Mouse (Mus musculus) testis, adult 2 months (tissue): ENCODE data around the gene Man1a. TPM values are rescaled to one million over a fixed set of nuclear protein-coding genes. Genes with fewer than 3 reads are reported as not detected.

Experiments used
- H3K27ac ChIP-seq: fragments of 200-500 bp; 2 replicates; pipeline ENCODE4 v1.5.1; 2012; ENCODE audit warnings: low read depth, low read length; ENCODE audit not compliant: control insufficient read depth, insufficient read depth
- H3K27me3 ChIP-seq: fragments of 200-500 bp; 2 replicates; pipeline ENCODE4 v1.6.1; 2012; ENCODE audit warnings: mild to moderate bottlenecking, low read length, moderate library complexity; ENCODE audit not compliant: control insufficient read depth, insufficient read depth
- H3K36me3 ChIP-seq: fragments of 200-500 bp; 2 replicates; pipeline ENCODE4 v1.6.1; 2012; ENCODE audit warnings: mild to moderate bottlenecking, low read length; ENCODE audit not compliant: control insufficient read depth, insufficient read depth
- H3K4me1 ChIP-seq: fragments of 200-500 bp; 2 replicates; pipeline ENCODE4 v1.6.1; 2012; ENCODE audit warnings: low read length; ENCODE audit not compliant: control insufficient read depth, insufficient read depth
- H3K4me3 ChIP-seq: fragments of 200-500 bp; 2 replicates; pipeline ENCODE4 v1.5.1; 2012; ENCODE audit warnings: low read depth, mild to moderate bottlenecking, low read length, moderate library complexity, mixed read lengths; ENCODE audit not compliant: control insufficient read depth
- CTCF ChIP-seq: fragments of 200-500 bp; IDR thresholded peaks from 2 replicates; pipeline ENCODE4 v1.5.1; 2012; ENCODE audit warnings: low read depth, mild to moderate bottlenecking, inconsistent platforms, low read length, moderate library complexity; ENCODE audit not compliant: control insufficient read depth, insufficient read depth, insufficient replicate concordance
- POLR2A ChIP-seq: fragments of 200-500 bp; IDR thresholded peaks from 2 replicates; pipeline ENCODE4 v1.6.1; 2012; ENCODE audit warnings: low read depth, mild to moderate bottlenecking, inconsistent platforms, low read length, moderate library complexity; ENCODE audit not compliant: control insufficient read depth
- polyA plus RNA-seq: library from polyadenylated mRNA; depleted of rRNA; stranded (reverse); fragments of >200 nt; gene quantifications from 2 replicates; pipeline ENCODE4 v1.2.3, GENCODE M21; 2012

Man1a gene
- polyA plus RNA-seq, 1 experiment: 0.36 TPM

GRCm38 (mm10) chr10:54059679-54060249 lies 16.6 kb downstream of the Man1a start:
- Histone ChIP-seq H3K4me1 (no peaks in the 10 kb centered on the region), H3K27ac (no peak overlapping the region), H3K36me3 (no peaks in the 10 kb centered on the region), H3K4me3 (no peak overlapping the region), H3K27me3 (no peaks in the 10 kb centered on the region)
- TF ChIP-seq CTCF (no peak), POLR2A (no peak)

- Histone ChIP-seq H3K4me1 (no peaks in the 10 kb centered on the region), H3K4me3 (no peak overlapping the region), H3K27ac (no peak overlapping the region), H3K27me3 (no peaks in the 10 kb centered on the region), H3K36me3 (no peaks in the 10 kb centered on the region)
- TF ChIP-seq CTCF (no peak), POLR2A (no peak)
Observed at GRCm38 (mm10) chr10:54059092-54059496, 17.3 kb downstream of the Man1a start.

- no peak overlapping the region for H3K4me3 ChIP-seq
- no peak overlapping the region for H3K27ac ChIP-seq
- H3K27me3 ChIP-seq: no peaks in the 10 kb centered on the region
- H3K4me1 ChIP-seq: no peaks in the 10 kb centered on the region
- no peak for TF ChIP-seq POLR2A
- no peak for TF ChIP-seq CTCF
- no peaks in the 10 kb centered on the region for H3K36me3 ChIP-seq
Observed at GRCm38 (mm10) chr10:54058657-54059056, 17.8 kb downstream of the Man1a start.

- H3K36me3 ChIP-seq: no peaks in the 10 kb centered on the region
- H3K27ac ChIP-seq: no peak overlapping the region
- no peaks in the 10 kb centered on the region for H3K4me1 ChIP-seq
- H3K4me3 ChIP-seq: no peak overlapping the region
- no peaks in the 10 kb centered on the region for H3K27me3 ChIP-seq
- TF ChIP-seq CTCF: no peak
- TF ChIP-seq POLR2A: no peak
Observed at GRCm38 (mm10) chr10:54054188-54054587, 22.2 kb downstream of the Man1a start.

GRCm38 (mm10) chr10:54047885-54048284 lies 28.5 kb downstream of the Man1a start:
- TF ChIP-seq CTCF (no peak), POLR2A (no peak)
- Histone ChIP-seq H3K36me3 (no peaks in the 10 kb centered on the region), H3K4me3 (no peak overlapping the region)

GRCm38 (mm10) chr10:54043358-54043757 lies 33.1 kb downstream of the Man1a start:
- TF ChIP-seq POLR2A (no peak), CTCF (no peak)
- H3K27me3 ChIP-seq: no peaks in the 10 kb centered on the region
- H3K4me3 ChIP-seq: no peak overlapping the region
- H3K36me3 ChIP-seq: no peaks in the 10 kb centered on the region
- no peak overlapping the region for H3K27ac ChIP-seq
- peaks cover 2% of the 10 kb centered on the region; the same call in 1 of the 2 replicates for H3K4me1 ChIP-seq

More at GRCm38 (mm10) chr10:54047885-54048284, 28.5 kb downstream of the Man1a start:
- no peak overlapping the region for H3K27ac ChIP-seq
- no peaks in the 10 kb centered on the region for H3K27me3 ChIP-seq
- H3K4me1 ChIP-seq: peaks cover 2% of the 10 kb centered on the region; the same call in 1 of the 2 replicates

GRCm38 (mm10) chr10:54042212-54042840 lies 34.1 kb downstream of the Man1a start:
- Histone ChIP-seq H3K4me3 (no peak overlapping the region), H3K36me3 (no peaks in the 10 kb centered on the region), H3K4me1 (no peaks in the 10 kb centered on the region), H3K27ac (no peak overlapping the region), H3K27me3 (no peaks in the 10 kb centered on the region)
- TF ChIP-seq POLR2A (no peak), CTCF (no peak)
